Mouse (Mus musculus): ENCODE results near the gene Gm438. TPM values are rescaled to one million over a fixed set of nuclear protein-coding genes. Genes with fewer than 3 reads are reported as not detected.
"Not testable (repeated sequence)": the region's sequence is repeated elsewhere in the genome, so short reads cannot be mapped to it uniquely, and the experiment has no call there.

The Gm438 gene
- not detected in 2 replicates for polyA plus RNA-seq (2015; fragmentation: Nextera tagmentation; extraction: Ambion mirVana)

GRCm38 (mm10) chr4:144786483-144786882 lies at the start of gene Gm438:
Gene Gm438 (minus strand): TSS chr4:144786583.
- H3K9me3 ChIP-seq (replicated peaks; ENCODE audit: control insufficient read depth, low read length) = no peaks in the 10 kb centered on the region
- H3K4me2 ChIP-seq (ENCODE audit: low read depth, low read length) = no peak within 1 kb of the TSS
- no peak within 1 kb of the TSS for H3K9ac ChIP-seq (ENCODE audit: low read length)
- H3K36me3 ChIP-seq (ENCODE audit: control insufficient read depth, insufficient read depth) = no peaks in the 10 kb centered on the region
- ATAC-seq (replicated peaks; ENCODE audit: extremely low read depth, insufficient read depth, low FRiP score) = no peak
- no peaks in the 10 kb centered on the region for H3K27me3 ChIP-seq (ENCODE audit: control insufficient read depth, insufficient read depth, low read length)
- H3K4me1 ChIP-seq (ENCODE audit: control insufficient read depth, insufficient read depth, low read length) = no peaks in the 10 kb centered on the region
- no peak within 1 kb of the TSS for H3K4me3 ChIP-seq (ENCODE audit: low read length)
- no peak within 1 kb of the TSS for H3K27ac ChIP-seq (ENCODE audit: low read length)

- Histone ChIP-seq H3K9ac (ENCODE audit: low read length) (no peak overlapping the region), H3K4me3 (ENCODE audit: low read length) (no peak overlapping the region), H3K4me2 (ENCODE audit: low read depth, low read length) (no peak overlapping the region), H3K4me1 (ENCODE audit: control insufficient read depth, insufficient read depth, low read length) (no peaks in the 10 kb centered on the region), H3K9me3 (replicated peaks; ENCODE audit: control insufficient read depth, low read length) (peaks cover 6% of the 10 kb centered on the region; the same call in 1 of the 2 replicates), H3K27me3 (ENCODE audit: control insufficient read depth, insufficient read depth, low read length) (no peaks in the 10 kb centered on the region), H3K27ac (ENCODE audit: low read length) (no peak overlapping the region), H3K36me3 (ENCODE audit: control insufficient read depth, insufficient read depth) (no peaks in the 10 kb centered on the region)
- ATAC-seq (replicated peaks; ENCODE audit: extremely low read depth, insufficient read depth, low FRiP score) = no peak
- WGBS = 68% methylated on average over 2 of the region's 2 CpGs
Observed at GRCm38 (mm10) chr4:144824706-144825105, 38.3 kb upstream of the Gm438 start.

DNA sequence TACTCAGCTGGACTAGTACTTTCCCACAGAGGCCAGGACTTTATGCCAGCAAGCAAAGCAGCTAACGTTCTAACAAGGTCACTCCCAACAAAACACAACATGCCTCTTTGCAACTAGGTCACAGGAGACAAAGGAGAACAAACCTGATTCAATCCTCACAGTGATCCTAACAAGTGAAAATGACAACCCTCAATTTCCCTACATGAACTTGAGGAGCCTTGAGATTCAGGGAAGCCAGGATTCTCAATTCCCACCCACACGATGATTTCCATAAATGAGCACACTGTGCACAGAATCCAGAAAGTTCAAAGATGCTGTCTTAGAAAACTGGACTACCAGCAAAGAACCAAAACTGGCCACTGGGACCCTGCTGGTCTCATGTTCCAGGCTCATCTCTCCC lies 37.6 kb upstream of the Gm438 start:
- Histone ChIP-seq H3K4me1 (ENCODE audit: control insufficient read depth, insufficient read depth, low read length) (no peaks in the 10 kb centered on the region), H3K27ac (ENCODE audit: low read length) (no peak overlapping the region), H3K4me3 (ENCODE audit: low read length) (no peak overlapping the region), H3K9me3 (replicated peaks; ENCODE audit: control insufficient read depth, low read length) (peaks cover 6% of the 10 kb centered on the region; the same call in 1 of the 2 replicates), H3K4me2 (ENCODE audit: low read depth, low read length) (no peak overlapping the region), H3K36me3 (ENCODE audit: control insufficient read depth, insufficient read depth) (no peaks in the 10 kb centered on the region), H3K27me3 (ENCODE audit: control insufficient read depth, insufficient read depth, low read length) (no peaks in the 10 kb centered on the region), H3K9ac (ENCODE audit: low read length) (no peak overlapping the region)
- ATAC-seq (replicated peaks; ENCODE audit: extremely low read depth, insufficient read depth, low FRiP score) = no peak
- 80% methylated on average over 2 of the region's 2 CpGs for WGBS

DNA sequence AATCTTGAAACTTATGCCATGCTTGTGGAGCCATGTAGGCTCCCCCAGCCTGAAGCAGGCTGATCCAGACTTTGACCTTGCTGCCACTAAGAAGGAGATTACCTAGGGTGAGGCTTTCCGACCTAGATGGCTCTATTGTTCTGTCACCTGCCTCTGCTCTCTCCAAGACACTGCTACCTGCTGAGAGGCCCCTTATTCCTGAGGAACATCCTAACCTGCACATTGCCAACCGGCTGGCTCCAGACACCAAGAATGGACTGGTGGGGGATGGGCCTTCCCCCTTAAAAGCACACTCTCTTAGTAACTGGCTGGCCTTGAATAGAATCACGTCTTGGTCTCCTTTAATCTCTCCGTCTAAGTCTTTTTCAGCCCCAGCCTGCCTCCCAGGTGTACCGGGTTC lies 20.8 kb upstream of the Gm438 start:
- H3K9me3 ChIP-seq (replicated peaks; ENCODE audit: control insufficient read depth, low read length); ATAC-seq (replicated peaks; ENCODE audit: extremely low read depth, insufficient read depth, low FRiP score); H3K4me1 ChIP-seq (ENCODE audit: control insufficient read depth, insufficient read depth, low read length); H3K9ac ChIP-seq (ENCODE audit: low read length); H3K4me3 ChIP-seq (ENCODE audit: low read length); H3K4me2 ChIP-seq (ENCODE audit: low read depth, low read length); H3K27me3 ChIP-seq (ENCODE audit: control insufficient read depth, insufficient read depth, low read length); H3K36me3 ChIP-seq (ENCODE audit: control insufficient read depth, insufficient read depth); H3K27ac ChIP-seq (ENCODE audit: low read length): not testable (repeated sequence)
- 44% methylated on average over 5 of the region's 5 CpGs for WGBS

DNA sequence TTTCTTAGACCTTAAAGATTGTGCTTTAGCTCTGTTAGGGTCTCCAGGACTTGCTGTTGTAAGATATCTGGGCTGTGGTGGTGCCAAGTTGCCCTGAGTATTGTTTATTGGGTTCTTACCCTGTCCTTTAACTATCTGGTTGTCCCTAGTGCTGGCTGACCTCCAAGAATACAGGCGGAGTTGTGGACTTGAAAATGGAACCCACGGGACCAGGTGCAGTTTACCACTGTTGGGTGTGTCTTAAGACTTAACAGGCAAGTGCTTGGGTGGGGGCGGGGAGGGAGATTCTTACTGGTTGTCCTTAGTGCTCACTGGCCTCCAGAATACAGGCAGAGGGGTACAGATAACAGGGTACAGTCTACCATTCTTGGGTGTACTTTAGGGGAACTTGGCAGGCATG lies 17.2 kb upstream of the Gm438 start:
- H3K27me3 ChIP-seq (ENCODE audit: control insufficient read depth, insufficient read depth, low read length) = no peaks in the 10 kb centered on the region
- no peaks in the 10 kb centered on the region for H3K4me1 ChIP-seq (ENCODE audit: control insufficient read depth, insufficient read depth, low read length)
- no peaks in the 10 kb centered on the region for H3K9me3 ChIP-seq (replicated peaks; ENCODE audit: control insufficient read depth, low read length)
- no peak overlapping the region for H3K27ac ChIP-seq (ENCODE audit: low read length)
- ATAC-seq (replicated peaks; ENCODE audit: extremely low read depth, insufficient read depth, low FRiP score) = no peak
- H3K4me2 ChIP-seq (ENCODE audit: low read depth, low read length) = no peak overlapping the region
- no peak overlapping the region for H3K9ac ChIP-seq (ENCODE audit: low read length)
- H3K36me3 ChIP-seq (ENCODE audit: control insufficient read depth, insufficient read depth) = no peaks in the 10 kb centered on the region
- 52% methylated on average over 3 of the region's 3 CpGs for WGBS
- H3K4me3 ChIP-seq (ENCODE audit: low read length) = no peak overlapping the region

GRCm38 (mm10) chr4:144790141-144790540 lies 3.8 kb upstream of the Gm438 start:
- no peaks in the 10 kb centered on the region for H3K9me3 ChIP-seq (replicated peaks; ENCODE audit: control insufficient read depth, low read length)
- H3K4me3 ChIP-seq (ENCODE audit: low read length) = no peak overlapping the region
- no peaks in the 10 kb centered on the region for H3K27me3 ChIP-seq (ENCODE audit: control insufficient read depth, insufficient read depth, low read length)
- no peak for ATAC-seq (replicated peaks; ENCODE audit: extremely low read depth, insufficient read depth, low FRiP score)
- no peaks in the 10 kb centered on the region for H3K36me3 ChIP-seq (ENCODE audit: control insufficient read depth, insufficient read depth)
- no peak overlapping the region for H3K9ac ChIP-seq (ENCODE audit: low read length)
- no peak overlapping the region for H3K27ac ChIP-seq (ENCODE audit: low read length)
- no peak overlapping the region for H3K4me2 ChIP-seq (ENCODE audit: low read depth, low read length)
- WGBS = 64% methylated on average over 1 of the region's 1 CpGs
- no peaks in the 10 kb centered on the region for H3K4me1 ChIP-seq (ENCODE audit: control insufficient read depth, insufficient read depth, low read length)

DNA sequence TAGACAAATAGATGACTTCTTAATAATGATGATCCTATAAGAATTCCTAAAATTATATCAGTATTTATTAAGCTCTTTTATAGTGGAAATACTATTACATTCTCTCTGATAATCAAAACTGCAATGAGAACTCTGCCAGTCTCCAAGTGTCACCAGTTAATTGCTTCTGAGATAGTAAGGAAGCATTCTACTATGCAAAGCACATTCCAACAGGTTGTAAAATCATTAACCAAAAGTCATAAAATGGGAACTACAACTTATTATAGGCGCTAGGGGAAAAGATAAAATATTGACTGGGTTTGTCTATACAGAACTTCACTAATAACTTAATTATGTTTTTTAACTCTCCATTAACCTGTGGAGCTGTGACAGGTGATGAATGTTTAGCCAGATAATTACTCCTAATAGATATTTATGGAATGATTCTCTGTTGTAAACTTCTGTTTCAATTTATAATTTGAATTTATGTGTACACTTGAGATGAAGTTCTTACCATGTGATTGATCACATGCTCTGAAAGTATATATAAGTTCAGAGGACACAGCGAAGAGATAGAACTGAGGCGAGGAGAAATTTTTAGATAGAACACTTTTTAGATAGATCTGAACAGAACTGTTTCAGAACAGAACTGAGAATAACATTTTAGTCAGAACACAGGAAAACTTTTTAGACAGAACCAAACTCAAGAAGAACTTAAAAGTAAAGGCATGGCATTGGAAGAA lies 3.7 kb downstream of the Gm438 start:
- no peak overlapping the region for H3K4me2 ChIP-seq (ENCODE audit: low read depth, low read length)
- no peak overlapping the region for H3K27ac ChIP-seq (ENCODE audit: low read length)
- WGBS = 70% methylated on average over 3 of the region's 3 CpGs
- H3K9me3 ChIP-seq (replicated peaks; ENCODE audit: control insufficient read depth, low read length) = no peaks in the 10 kb centered on the region
- H3K9ac ChIP-seq (ENCODE audit: low read length) = no peak overlapping the region
- no peaks in the 10 kb centered on the region for H3K36me3 ChIP-seq (ENCODE audit: control insufficient read depth, insufficient read depth)
- no peak overlapping the region for H3K4me3 ChIP-seq (ENCODE audit: low read length)
- ATAC-seq (replicated peaks; ENCODE audit: extremely low read depth, insufficient read depth, low FRiP score) = no peak
- no peaks in the 10 kb centered on the region for H3K4me1 ChIP-seq (ENCODE audit: control insufficient read depth, insufficient read depth, low read length)
- no peaks in the 10 kb centered on the region for H3K27me3 ChIP-seq (ENCODE audit: control insufficient read depth, insufficient read depth, low read length)

DNA sequence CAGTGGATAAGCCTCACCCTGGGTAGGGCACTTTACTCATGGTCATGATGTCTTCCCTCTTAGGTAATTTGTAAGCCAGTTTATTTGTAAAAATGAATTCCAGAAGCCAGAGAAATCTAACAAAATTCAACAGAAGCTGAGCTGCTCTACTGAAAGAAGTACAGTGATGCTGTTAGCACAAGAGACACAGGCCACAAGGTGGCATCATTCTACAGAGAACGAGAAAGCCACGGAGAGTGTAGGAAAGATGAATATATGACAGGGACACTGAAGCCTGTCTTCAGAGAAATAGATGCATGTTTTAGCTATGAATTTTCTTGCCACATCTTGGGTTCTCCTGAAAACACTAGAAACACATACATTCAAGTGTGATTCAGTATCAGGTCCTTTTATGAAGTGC lies 20.7 kb downstream of the Gm438 start:
- Histone ChIP-seq H3K27ac (ENCODE audit: low read length) (no peak overlapping the region), H3K9ac (ENCODE audit: low read length) (no peak overlapping the region), H3K36me3 (ENCODE audit: control insufficient read depth, insufficient read depth) (no peaks in the 10 kb centered on the region), H3K9me3 (replicated peaks; ENCODE audit: control insufficient read depth, low read length) (no peaks in the 10 kb centered on the region), H3K4me1 (ENCODE audit: control insufficient read depth, insufficient read depth, low read length) (no peaks in the 10 kb centered on the region), H3K4me3 (ENCODE audit: low read length) (no peak overlapping the region), H3K27me3 (ENCODE audit: control insufficient read depth, insufficient read depth, low read length) (no peaks in the 10 kb centered on the region), H3K4me2 (ENCODE audit: low read depth, low read length) (no peak overlapping the region)
- ATAC-seq (replicated peaks; ENCODE audit: extremely low read depth, insufficient read depth, low FRiP score) = no peak
- 27% methylated on average over 2 of the region's 2 CpGs for WGBS

DNA sequence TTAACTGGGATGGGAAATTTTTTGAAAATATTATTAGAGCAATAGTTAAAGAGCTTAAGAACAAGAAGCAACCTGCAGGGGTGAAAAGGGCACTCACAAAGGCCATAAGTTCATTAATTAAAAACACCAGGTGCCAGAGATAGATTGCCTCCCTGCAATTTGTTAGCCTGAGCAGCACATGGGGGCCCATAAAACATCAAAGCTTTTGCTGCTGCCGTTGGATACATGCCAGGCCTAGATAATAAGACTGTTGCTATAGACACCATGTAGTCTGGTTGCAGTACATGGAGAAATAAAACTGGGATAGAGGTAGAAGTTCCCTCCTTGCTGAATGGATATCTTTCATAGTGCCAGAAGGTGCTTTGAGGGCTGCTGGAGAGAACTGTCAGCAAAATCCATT lies 37.2 kb downstream of the Gm438 start:
- Histone ChIP-seq H3K27ac (ENCODE audit: low read length) (no peak overlapping the region), H3K9ac (ENCODE audit: low read length) (no peak overlapping the region), H3K36me3 (ENCODE audit: control insufficient read depth, insufficient read depth) (no peaks in the 10 kb centered on the region), H3K27me3 (ENCODE audit: control insufficient read depth, insufficient read depth, low read length) (no peaks in the 10 kb centered on the region), H3K4me1 (ENCODE audit: control insufficient read depth, insufficient read depth, low read length) (no peaks in the 10 kb centered on the region), H3K4me2 (ENCODE audit: low read depth, low read length) (no peak overlapping the region), H3K4me3 (ENCODE audit: low read length) (no peak overlapping the region), H3K9me3 (replicated peaks; ENCODE audit: control insufficient read depth, low read length) (no peaks in the 10 kb centered on the region)
- 25% methylated on average over 1 of the region's 1 CpGs for WGBS
- ATAC-seq (replicated peaks; ENCODE audit: extremely low read depth, insufficient read depth, low FRiP score) = no peak

Measured in heart, embryonic 16.5 days (tissue).